Mouse (Mus musculus): ENCODE data around the gene Mlh3.

Gene Mlh3

GRCm38 (mm10) chr12:85233376-85234358 is 36.7 kb downstream of the Mlh3 start:
- DNase-seq (ENCODE audit: inconsistent age in 2 of 2, low spot score in 1 of 2) = peak; percentile 66 to 86

- DNase-seq (ENCODE audit: inconsistent age in 2 of 2, low spot score in 1 of 2) = no peak
Measured at GRCm38 (mm10) chr12:85227876-85228599, 42.4 kb downstream of the Mlh3 start.

- DNase-seq (ENCODE audit: inconsistent age in 2 of 2, low spot score in 1 of 2) = no peak
Measured at GRCm38 (mm10) chr12:85227227-85227626, 43.2 kb downstream of the Mlh3 start.

GRCm38 (mm10) chr12:85219905-85220290 is 50.5 kb downstream of the Mlh3 start:
- DNase-seq (ENCODE audit: inconsistent age in 2 of 2, low spot score in 1 of 2) = no peak

GRCm38 (mm10) chr12:85219236-85219904 is 51.0 kb downstream of the Mlh3 start, which contains the start of gene Eif2b2:
TSS of gene Eif2b2 (plus strand) at chr12:85219481.
- DNase-seq (ENCODE audit: inconsistent age in 2 of 2, low spot score in 1 of 2) = peak; percentile 99

GRCm38 (mm10) chr12:85217733-85218310 is 52.6 kb downstream of the Mlh3 start:
- DNase-seq (ENCODE audit: inconsistent age in 2 of 2, low spot score in 1 of 2) = no peak

GRCm38 (mm10) chr12:85215031-85215430 is 55.4 kb downstream of the Mlh3 start:
- DNase-seq (ENCODE audit: inconsistent age in 2 of 2, low spot score in 1 of 2) = no peak

- DNase-seq (ENCODE audit: inconsistent age in 2 of 2, low spot score in 1 of 2) = no peak
Measured at GRCm38 (mm10) chr12:85208687-85209199, 61.7 kb downstream of the Mlh3 start.

- DNase-seq (ENCODE audit: inconsistent age in 2 of 2, low spot score in 1 of 2) = no peak
Measured at GRCm38 (mm10) chr12:85205425-85205824, 65.0 kb downstream of the Mlh3 start.

- no peak for DNase-seq (ENCODE audit: inconsistent age in 2 of 2, low spot score in 1 of 2)
Measured at GRCm38 (mm10) chr12:85204105-85204504, 66.3 kb downstream of the Mlh3 start.

- no peak for DNase-seq (ENCODE audit: inconsistent age in 2 of 2, low spot score in 1 of 2)
Measured at GRCm38 (mm10) chr12:85203699-85204098, 66.7 kb downstream of the Mlh3 start.

- DNase-seq (ENCODE audit: inconsistent age in 2 of 2, low spot score in 1 of 2) = no peak
Measured at GRCm38 (mm10) chr12:85202191-85202590, 68.2 kb downstream of the Mlh3 start.

GRCm38 (mm10) chr12:85201830-85202147 is 68.6 kb downstream of the Mlh3 start:
- no peak for DNase-seq (ENCODE audit: inconsistent age in 2 of 2, low spot score in 1 of 2)

- DNase-seq (ENCODE audit: inconsistent age in 2 of 2, low spot score in 1 of 2) = no peak
Measured at GRCm38 (mm10) chr12:85200929-85201829, 69.2 kb downstream of the Mlh3 start.

- DNase-seq (ENCODE audit: inconsistent age in 2 of 2, low spot score in 1 of 2) = no peak
Measured at GRCm38 (mm10) chr12:85199954-85200353, 70.4 kb downstream of the Mlh3 start.

- DNase-seq (ENCODE audit: inconsistent age in 2 of 2, low spot score in 1 of 2) = no peak
Measured at GRCm38 (mm10) chr12:85197936-85198335, 72.5 kb downstream of the Mlh3 start.

GRCm38 (mm10) chr12:85197371-85197770 is 73.0 kb downstream of the Mlh3 start:
- DNase-seq (ENCODE audit: inconsistent age in 2 of 2, low spot score in 1 of 2) = no peak

GRCm38 (mm10) chr12:85196191-85196590 is 74.2 kb downstream of the Mlh3 start:
- DNase-seq (ENCODE audit: inconsistent age in 2 of 2, low spot score in 1 of 2) = peak; percentile 23 to 46

- no peak for DNase-seq (ENCODE audit: inconsistent age in 2 of 2, low spot score in 1 of 2)
Measured at GRCm38 (mm10) chr12:85195086-85195485, 75.3 kb downstream of the Mlh3 start.

- peak; percentile 61 to 79 for DNase-seq (ENCODE audit: inconsistent age in 2 of 2, low spot score in 1 of 2)
Measured at GRCm38 (mm10) chr12:85194623-85195018, 75.8 kb downstream of the Mlh3 start.
